Mouse (Mus musculus): ENCODE data around the gene Rnase2b. TPM values are rescaled to one million over a fixed set of nuclear protein-coding genes. Genes with fewer than 3 reads are reported as not detected.
"Not testable (repeated sequence)": the region's sequence is repeated elsewhere in the genome, so short reads cannot be mapped to it uniquely, and the experiment has no call there.

The Rnase2b gene
- 0.31 and 0.39 TPM in 2 replicates for polyA plus RNA-seq (2015; fragmentation: Nextera tagmentation; extraction: Ambion mirVana)

- not testable (repeated sequence) for H3K9ac ChIP-seq (ENCODE audit: low read length); H3K4me3 ChIP-seq (ENCODE audit: low read depth, low read length); H3K4me1 ChIP-seq (replicated peaks; ENCODE audit: control insufficient read depth, insufficient read depth); H3K36me3 ChIP-seq (ENCODE audit: control insufficient read depth, insufficient read depth, low read length); H3K9me3 ChIP-seq (ENCODE audit: control insufficient read depth, low read length); H3K27ac ChIP-seq (replicated peaks); H3K27me3 ChIP-seq (ENCODE audit: control insufficient read depth, insufficient read depth, low read length); ATAC-seq (ENCODE audit: low FRiP score, low TSS enrichment); H3K4me2 ChIP-seq (replicated peaks; ENCODE audit: low read depth); DNase-seq (ENCODE audit: low spot score)
- WGBS: 92% methylated on average over 3 of the region's 3 CpGs
These were observed at the start of gene Rnase2b for GRCm38 (mm10) chr14:51161976-51162375. Gene Rnase2b, plus strand, starts transcription at chr14:51162260.

DNA sequence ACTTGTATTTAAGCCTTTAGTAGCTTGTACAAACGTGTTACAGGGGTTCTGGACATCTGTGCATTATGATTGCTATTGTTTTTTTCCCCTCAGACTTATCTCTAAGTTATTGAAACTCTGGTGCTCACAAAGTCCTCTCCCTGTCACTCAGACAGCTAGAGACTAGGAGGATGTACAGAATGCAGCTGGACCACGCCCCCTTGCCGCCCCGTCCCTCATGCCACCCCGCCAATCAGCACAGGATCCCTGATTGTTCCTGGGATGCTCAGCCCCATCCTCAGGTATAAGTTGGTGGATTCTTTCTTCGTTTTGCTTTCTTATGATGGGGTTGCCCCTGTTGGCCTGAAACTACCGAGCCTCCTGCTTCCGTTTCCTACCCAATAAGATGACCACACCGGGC lies 48.6 kb upstream of the Rnase2b start:
- WGBS: 48% methylated on average over 9 of the region's 9 CpGs
- H3K9ac ChIP-seq (ENCODE audit: low read length): no peak overlapping the region
- TF ChIP-seq EP300 (optimal IDR thresholded peaks at IDR 0.05): no peak
- no peak for TF ChIP-seq CTCF (IDR thresholded peaks at IDR 0.05; ENCODE audit: low read depth)
- DNase-seq (ENCODE audit: low spot score) (no peak), ATAC-seq (ENCODE audit: low FRiP score, low TSS enrichment) (no peak)
- H3K4me2 ChIP-seq (replicated peaks; ENCODE audit: low read depth): no peak overlapping the region
- H3K4me3 ChIP-seq (ENCODE audit: low read depth, low read length): no peak overlapping the region
- no peaks in the 10 kb centered on the region for H3K9me3 ChIP-seq (ENCODE audit: control insufficient read depth, low read length)
- H3K27ac ChIP-seq (replicated peaks): no peak overlapping the region
- H3K4me1 ChIP-seq (replicated peaks; ENCODE audit: control insufficient read depth, insufficient read depth): no peaks in the 10 kb centered on the region
- H3K36me3 ChIP-seq (ENCODE audit: control insufficient read depth, insufficient read depth, low read length): no peaks in the 10 kb centered on the region
- H3K27me3 ChIP-seq (ENCODE audit: control insufficient read depth, insufficient read depth, low read length): no peaks in the 10 kb centered on the region

GRCm38 (mm10) chr14:51113916-51114560 lies 48.0 kb upstream of the Rnase2b start, which contains the start of gene Eddm3b:
Gene Eddm3b, plus strand, starts transcription at chr14:51114426.
- Histone ChIP-seq H3K9ac (ENCODE audit: low read length) (no peak within 1 kb of the TSS), H3K27me3 (ENCODE audit: control insufficient read depth, insufficient read depth, low read length) (no peaks in the 10 kb centered on the region), H3K36me3 (ENCODE audit: control insufficient read depth, insufficient read depth, low read length) (no peaks in the 10 kb centered on the region), H3K4me3 (ENCODE audit: low read depth, low read length) (no peak within 1 kb of the TSS), H3K9me3 (ENCODE audit: control insufficient read depth, low read length) (no peaks in the 10 kb centered on the region), H3K27ac (replicated peaks) (no peak within 1 kb of the TSS), H3K4me1 (replicated peaks; ENCODE audit: control insufficient read depth, insufficient read depth) (no peaks in the 10 kb centered on the region), H3K4me2 (replicated peaks; ENCODE audit: low read depth) (no peak within 1 kb of the TSS)
- WGBS: 54% methylated on average over 12 of the region's 12 CpGs
- DNase-seq (ENCODE audit: low spot score) (no peak), ATAC-seq (ENCODE audit: low FRiP score, low TSS enrichment) (no peak)
- no peak for TF ChIP-seq EP300 (optimal IDR thresholded peaks at IDR 0.05)
- no peak for TF ChIP-seq CTCF (IDR thresholded peaks at IDR 0.05; ENCODE audit: low read depth)

DNA sequence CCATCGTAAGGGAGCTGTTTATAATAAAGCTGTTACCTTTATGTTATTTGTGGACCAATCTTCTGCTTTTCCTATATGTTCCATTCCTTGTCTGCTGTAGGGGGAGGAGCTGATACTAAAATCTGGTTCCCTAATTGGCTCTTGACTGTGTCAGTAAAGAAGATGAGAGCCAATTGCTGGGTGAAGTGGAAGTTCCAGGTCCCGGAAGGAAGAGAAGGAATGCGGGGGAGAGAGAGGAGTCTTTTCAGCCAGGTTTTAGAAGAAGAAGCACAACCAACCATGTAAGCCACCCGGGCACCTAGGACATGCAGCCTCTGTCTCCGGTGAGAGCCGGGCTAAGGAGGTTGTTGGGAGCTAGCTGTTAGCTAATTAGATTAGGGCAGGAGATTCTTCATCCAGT lies 36.4 kb upstream of the Rnase2b start:
- Histone ChIP-seq H3K36me3 (ENCODE audit: control insufficient read depth, insufficient read depth, low read length) (no peaks in the 10 kb centered on the region), H3K4me1 (replicated peaks; ENCODE audit: control insufficient read depth, insufficient read depth) (no peaks in the 10 kb centered on the region), H3K4me2 (replicated peaks; ENCODE audit: low read depth) (no peak overlapping the region), H3K27ac (replicated peaks) (no peak overlapping the region), H3K9me3 (ENCODE audit: control insufficient read depth, low read length) (no peaks in the 10 kb centered on the region), H3K4me3 (ENCODE audit: low read depth, low read length) (no peak overlapping the region), H3K27me3 (ENCODE audit: control insufficient read depth, insufficient read depth, low read length) (no peaks in the 10 kb centered on the region), H3K9ac (ENCODE audit: low read length) (no peak overlapping the region)
- ATAC-seq (ENCODE audit: low FRiP score, low TSS enrichment): no peak
- no peak for DNase-seq (ENCODE audit: low spot score)
- no peak for TF ChIP-seq EP300 (optimal IDR thresholded peaks at IDR 0.05)
- no peak for TF ChIP-seq CTCF (IDR thresholded peaks at IDR 0.05; ENCODE audit: low read depth)
- WGBS: 85% methylated on average over 6 of the region's 6 CpGs

- no peak for TF ChIP-seq EP300 (optimal IDR thresholded peaks at IDR 0.05)
- no peak for TF ChIP-seq CTCF (IDR thresholded peaks at IDR 0.05; ENCODE audit: low read depth)
- Histone ChIP-seq H3K4me1 (replicated peaks; ENCODE audit: control insufficient read depth, insufficient read depth) (no peaks in the 10 kb centered on the region), H3K36me3 (ENCODE audit: control insufficient read depth, insufficient read depth, low read length) (no peaks in the 10 kb centered on the region), H3K9me3 (ENCODE audit: control insufficient read depth, low read length) (no peaks in the 10 kb centered on the region), H3K4me3 (ENCODE audit: low read depth, low read length) (no peak overlapping the region), H3K9ac (ENCODE audit: low read length) (no peak overlapping the region), H3K27me3 (ENCODE audit: control insufficient read depth, insufficient read depth, low read length) (no peaks in the 10 kb centered on the region), H3K4me2 (replicated peaks; ENCODE audit: low read depth) (no peak overlapping the region), H3K27ac (replicated peaks) (no peak overlapping the region)
- no peak for DNase-seq (ENCODE audit: low spot score)
- ATAC-seq (ENCODE audit: low FRiP score, low TSS enrichment): no peak
- WGBS: 43% methylated on average over 2 of the region's 2 CpGs
These were observed 34.3 kb upstream of the Rnase2b start for GRCm38 (mm10) chr14:51127648-51128258.
